Mouse (Mus musculus) kidney, embryonic 16.5 days (tissue): Measurements from ENCODE around the gene Hivep3. TPM values are rescaled to one million over a fixed set of nuclear protein-coding genes. Genes with fewer than 3 reads are reported as not detected.

ENCODE experiments used
- ATAC-seq: fragments of 200-750 bp; cut with Nextera tagmentation; 2 replicates; pipeline ENCODE4 v1.8.0; 2017; ENCODE audit warnings: moderate TSS enrichment; ENCODE audit not compliant: low FRiP score, low TSS enrichment
- H3K27ac ChIP-seq: fragments of 300-500 bp; sonication (generic); 2 replicates; pipeline ENCODE4 v1.5.1; 2014; ENCODE audit warnings: low read length
- H3K27me3 ChIP-seq: fragments of 300-500 bp; sonication (generic); 2 replicates; pipeline ENCODE4 v1.6.1; 2014; ENCODE audit warnings: low read length, control low read depth, mixed read lengths; ENCODE audit not compliant: insufficient read depth
- H3K36me3 ChIP-seq: fragments of 300-500 bp; sonication (generic); 2 replicates; pipeline ENCODE4 v1.6.1; 2014; ENCODE audit warnings: low read length, control low read depth, mixed read lengths; ENCODE audit not compliant: insufficient read depth
- H3K4me1 ChIP-seq: fragments of 300-500 bp; sonication (generic); 2 replicates; pipeline ENCODE4 v1.6.1; 2014; ENCODE audit warnings: low read length, control low read depth, mixed read lengths; ENCODE audit not compliant: insufficient read depth
- H3K4me2 ChIP-seq: fragments of 300-500 bp; sonication (generic); replicated peaks from 2 replicates; pipeline ENCODE4 v1.6.1; 2014; ENCODE audit warnings: low read depth, low read length
- H3K4me3 ChIP-seq: fragments of 300-500 bp; sonication (generic); 2 replicates; pipeline ENCODE4 v1.5.1; 2014; ENCODE audit warnings: mild to moderate bottlenecking, low read length
- H3K9ac ChIP-seq: fragments of 300-500 bp; sonication (generic); replicated peaks from 2 replicates; pipeline ENCODE4 v1.6.1; 2014; ENCODE audit warnings: low read length
- H3K9me3 ChIP-seq: fragments of 300-500 bp; sonication (generic); 2 replicates; pipeline ENCODE4 v1.6.1; 2016; ENCODE audit warnings: low read length, control low read depth
- WGBS: fragments of 180-500 bp; shearing (Covaris S2); extraction: QIAGEN DNeasy Blood & Tissue Kit; methylation state at CpG from one replicate; pipeline ENCODE4 v1.1.7; 2014; 5-methylcytosine and 5-hydroxymethylcytosine counted together
- polyA plus RNA-seq: library from polyadenylated mRNA; unstranded; fragments of >200 nt; fragmentation: Nextera tagmentation; extraction: Ambion mirVana; gene quantifications from 2 replicates; pipeline ENCODE4 v1.2.1, GENCODE M21; 2015

The Hivep3 gene
- polyA plus RNA-seq, 1 experiment from 2014 or later = 7.0 TPM

DNA sequence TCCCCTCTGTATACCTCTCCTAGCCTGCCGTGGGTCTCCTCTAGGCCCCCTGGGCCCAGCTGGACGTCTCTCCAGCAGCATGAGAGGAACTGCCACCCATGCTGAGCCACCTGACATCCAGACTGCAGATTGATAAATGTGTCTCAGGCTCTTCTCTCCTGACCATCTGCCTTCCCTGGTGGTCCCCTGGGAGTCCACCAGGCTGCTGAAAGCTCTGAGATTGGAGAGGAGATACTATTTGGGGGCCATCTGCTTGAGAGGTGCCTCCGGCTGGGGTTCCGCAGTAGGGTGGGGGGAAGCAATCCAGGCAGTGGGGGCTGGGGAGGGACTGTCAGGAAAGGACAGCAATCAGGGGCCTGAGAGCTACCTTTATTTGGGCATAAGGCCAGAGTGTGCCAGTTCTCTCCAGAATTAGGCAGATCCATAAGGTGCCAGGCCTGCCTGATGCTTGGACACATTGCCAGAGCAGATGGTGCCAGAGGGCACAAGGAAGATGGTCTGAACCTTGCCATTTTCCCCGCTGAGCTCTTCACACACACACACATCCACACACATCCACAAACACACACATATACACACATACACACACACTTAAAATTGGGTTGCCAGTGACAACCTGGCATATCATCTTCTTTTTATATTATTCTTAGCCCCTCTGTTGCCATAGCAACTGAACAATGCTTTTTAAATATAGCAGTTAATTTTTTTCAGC, 253.2 kb downstream of the Hivep3 start:
- 0 out of 2 replicates have a peak, but pooled peaks cover 4% of the 10 kb centered on the region for H3K4me1 ChIP-seq
- no peak overlapping the region for H3K4me2 ChIP-seq
- no peaks in the 10 kb centered on the region for H3K27me3 ChIP-seq
- ATAC-seq = no peak
- no peak overlapping the region for H3K4me3 ChIP-seq
- no peaks in the 10 kb centered on the region for H3K36me3 ChIP-seq
- H3K9me3 ChIP-seq = no peaks in the 10 kb centered on the region
- 56% methylated on average over 5 of the region's 5 CpGs for WGBS
- no peak overlapping the region for H3K27ac ChIP-seq
- H3K9ac ChIP-seq = no peak overlapping the region

- Histone ChIP-seq H3K36me3 (no peaks in the 10 kb centered on the region), H3K4me2 (no peak overlapping the region), H3K4me3 (no peak overlapping the region), H3K27me3 (no peaks in the 10 kb centered on the region), H3K27ac (no peak overlapping the region), H3K9ac (no peak overlapping the region), H3K4me1 (0 out of 2 replicates have a peak, but pooled peaks cover 4% of the 10 kb centered on the region), H3K9me3 (no peaks in the 10 kb centered on the region)
- no peak for ATAC-seq
- 39% methylated on average over 4 of the region's 4 CpGs for WGBS
These were observed 253.9 kb downstream of the Hivep3 start for GRCm38 (mm10) chr4:119987376-119988087.

GRCm38 (mm10) chr4:119989031-119989693, 255.6 kb downstream of the Hivep3 start:
- Histone ChIP-seq H3K4me1 (0 out of 2 replicates have a peak, but pooled peaks cover 4% of the 10 kb centered on the region), H3K36me3 (no peaks in the 10 kb centered on the region), H3K9me3 (no peaks in the 10 kb centered on the region), H3K4me3 (no peak overlapping the region), H3K4me2 (no peak overlapping the region), H3K27me3 (no peaks in the 10 kb centered on the region), H3K27ac (no peak overlapping the region), H3K9ac (no peak overlapping the region)
- 67% methylated on average over 3 of the region's 3 CpGs for WGBS
- ATAC-seq = no peak

GRCm38 (mm10) chr4:119990346-119990745, 256.8 kb downstream of the Hivep3 start:
- Histone ChIP-seq H3K36me3 (no peaks in the 10 kb centered on the region), H3K27ac (no peak overlapping the region), H3K9me3 (no peaks in the 10 kb centered on the region), H3K4me3 (no peak overlapping the region), H3K4me1 (0 out of 2 replicates have a peak, but pooled peaks cover 4% of the 10 kb centered on the region), H3K4me2 (no peak overlapping the region), H3K9ac (no peak overlapping the region), H3K27me3 (no peaks in the 10 kb centered on the region)
- WGBS = 83% methylated on average over 3 of the region's 3 CpGs
- no peak for ATAC-seq

DNA sequence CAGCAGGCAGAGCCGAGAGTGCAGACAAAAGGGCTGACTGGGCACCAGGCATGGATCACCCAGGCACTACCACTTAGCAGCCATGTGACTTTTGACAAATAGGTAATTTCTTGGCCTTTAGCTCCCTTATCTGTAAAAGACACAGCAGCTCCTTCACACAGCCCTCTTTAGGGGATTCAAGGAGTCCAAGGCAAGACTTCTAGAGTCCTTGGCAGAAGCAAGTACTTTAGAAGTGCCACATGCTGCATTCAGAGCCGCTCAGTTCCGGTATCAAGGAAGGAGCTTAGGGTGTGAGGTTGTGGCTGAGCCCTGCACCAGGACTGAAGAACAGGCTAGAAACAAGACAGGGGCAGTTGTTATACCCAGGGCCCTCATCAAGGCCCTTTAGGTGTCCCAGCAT, 257.3 kb downstream of the Hivep3 start:
- Histone ChIP-seq H3K4me2 (no peak overlapping the region), H3K9me3 (no peaks in the 10 kb centered on the region), H3K27me3 (no peaks in the 10 kb centered on the region), H3K4me3 (no peak overlapping the region), H3K36me3 (no peaks in the 10 kb centered on the region), H3K4me1 (0 out of 2 replicates have a peak, but pooled peaks cover 4% of the 10 kb centered on the region), H3K27ac (no peak overlapping the region), H3K9ac (no peak overlapping the region)
- WGBS = 87% methylated on average over 3 of the region's 3 CpGs
- no peak for ATAC-seq

DNA sequence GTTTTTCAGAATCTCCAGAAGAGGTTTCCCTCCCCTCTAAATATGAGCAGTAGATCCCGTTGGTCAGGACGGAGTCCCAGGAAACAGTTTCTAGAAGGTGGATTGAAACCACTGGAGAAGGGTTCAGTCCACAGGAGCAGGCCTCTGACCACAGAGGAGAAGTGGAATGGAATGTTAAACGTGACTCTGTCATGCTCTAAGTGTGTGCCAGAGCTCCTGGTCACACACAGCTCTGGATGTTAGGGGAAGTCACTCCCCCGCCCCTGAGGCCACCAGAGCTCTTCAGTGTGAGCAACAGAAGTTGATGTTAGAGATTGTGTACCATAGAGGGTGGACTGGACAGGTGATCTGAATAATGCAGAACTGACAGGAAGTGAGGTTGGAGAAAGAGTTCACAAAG, 258.2 kb downstream of the Hivep3 start:
- Histone ChIP-seq H3K9ac (no peak overlapping the region), H3K4me3 (no peak overlapping the region), H3K36me3 (no peaks in the 10 kb centered on the region), H3K27ac (no peak overlapping the region), H3K27me3 (no peaks in the 10 kb centered on the region), H3K4me1 (0 out of 2 replicates have a peak, but pooled peaks cover 4% of the 10 kb centered on the region), H3K9me3 (no peaks in the 10 kb centered on the region), H3K4me2 (no peak overlapping the region)
- WGBS = 54% methylated on average over 4 of the region's 4 CpGs
- ATAC-seq = no peak

DNA sequence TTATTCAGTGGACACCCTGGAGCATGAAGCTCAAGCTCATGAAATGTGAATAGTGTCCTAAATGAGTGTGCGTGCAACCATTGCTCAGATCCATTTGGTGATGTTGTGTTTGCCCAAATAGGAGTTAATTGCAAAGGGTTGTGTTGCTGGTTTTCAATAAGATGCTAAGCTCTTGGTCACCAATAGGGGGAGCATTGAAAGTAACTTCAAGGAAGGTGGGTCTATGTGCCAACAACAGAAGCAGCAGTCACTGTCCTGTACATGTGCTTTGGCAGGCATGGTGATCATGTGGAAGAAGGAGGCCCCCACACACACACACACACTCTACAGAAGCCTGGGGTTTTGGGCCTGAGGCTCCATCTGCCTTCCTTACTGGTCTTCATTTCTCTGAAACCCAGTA, 262.8 kb downstream of the Hivep3 start:
- 91% methylated on average over 1 of the region's 1 CpGs for WGBS
- no peak overlapping the region for H3K9ac ChIP-seq
- no peaks in the 10 kb centered on the region for H3K9me3 ChIP-seq
- no peaks in the 10 kb centered on the region for H3K36me3 ChIP-seq
- no peaks in the 10 kb centered on the region for H3K4me1 ChIP-seq
- H3K27me3 ChIP-seq = 0 out of 2 replicates have a peak, but pooled peaks cover 3% of the 10 kb centered on the region
- no peak overlapping the region for H3K4me3 ChIP-seq
- no peak overlapping the region for H3K4me2 ChIP-seq
- no peak for ATAC-seq
- no peak overlapping the region for H3K27ac ChIP-seq

- H3K27ac ChIP-seq = no peak overlapping the region
- no peak for ATAC-seq
- H3K4me2 ChIP-seq = no peak overlapping the region
- H3K36me3 ChIP-seq = no peaks in the 10 kb centered on the region
- no peaks in the 10 kb centered on the region for H3K9me3 ChIP-seq
- WGBS = 90% methylated on average over 7 of the region's 7 CpGs
- H3K27me3 ChIP-seq = 0 out of 2 replicates have a peak, but pooled peaks cover 3% of the 10 kb centered on the region
- H3K9ac ChIP-seq = no peak overlapping the region
- no peaks in the 10 kb centered on the region for H3K4me1 ChIP-seq
- H3K4me3 ChIP-seq = no peak overlapping the region
These were observed 263.8 kb downstream of the Hivep3 start for GRCm38 (mm10) chr4:119997351-119997750.

DNA sequence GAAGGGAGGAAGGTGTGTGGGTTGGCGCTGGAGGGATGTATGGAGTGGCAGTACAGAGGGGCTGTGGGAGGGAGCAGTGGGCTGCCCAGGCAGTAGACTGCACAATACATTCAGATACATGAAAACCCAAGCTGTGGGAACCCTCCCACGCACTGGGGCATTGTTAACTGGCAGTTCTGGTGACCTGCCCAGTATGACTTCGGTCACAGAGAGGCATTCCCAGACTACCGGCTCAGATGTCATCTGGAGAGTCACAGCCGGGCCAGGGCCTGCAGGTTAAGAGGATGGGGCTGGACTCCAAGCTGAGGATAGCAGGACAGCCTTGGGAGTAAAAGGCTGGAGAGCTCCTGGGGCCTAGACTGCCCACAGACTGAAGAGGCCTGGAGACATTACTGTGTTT, 265.3 kb downstream of the Hivep3 start:
- H3K36me3 ChIP-seq = no peaks in the 10 kb centered on the region
- H3K27me3 ChIP-seq = 0 out of 2 replicates have a peak, but pooled peaks cover 3% of the 10 kb centered on the region
- no peak overlapping the region for H3K9ac ChIP-seq
- no peak overlapping the region for H3K4me2 ChIP-seq
- no peak for ATAC-seq
- H3K4me1 ChIP-seq = no peaks in the 10 kb centered on the region
- WGBS = 36% methylated on average over 5 of the region's 5 CpGs
- H3K4me3 ChIP-seq = no peak overlapping the region
- H3K27ac ChIP-seq = no peak overlapping the region
- H3K9me3 ChIP-seq = no peaks in the 10 kb centered on the region
